Mouse (Mus musculus) embryonic fibroblast, embryonic 13.5 days (primary cell): Measurements from ENCODE around the gene Rexo2.

Source experiments
- CTCF ChIP-seq: IDR thresholded peaks from 2 replicates; pipeline ENCODE4 v1.5.1; 2011; ENCODE audit warnings: mild to moderate bottlenecking, control low read depth, low read length, moderate library complexity, borderline replicate concordance; ENCODE audit not compliant: insufficient read depth
- POLR2A ChIP-seq: IDR thresholded peaks from 2 replicates; pipeline ENCODE4 v1.6.1; 2011; ENCODE audit warnings: low read depth, mild to moderate bottlenecking, control low read depth, low read length, moderate library complexity

DNA sequence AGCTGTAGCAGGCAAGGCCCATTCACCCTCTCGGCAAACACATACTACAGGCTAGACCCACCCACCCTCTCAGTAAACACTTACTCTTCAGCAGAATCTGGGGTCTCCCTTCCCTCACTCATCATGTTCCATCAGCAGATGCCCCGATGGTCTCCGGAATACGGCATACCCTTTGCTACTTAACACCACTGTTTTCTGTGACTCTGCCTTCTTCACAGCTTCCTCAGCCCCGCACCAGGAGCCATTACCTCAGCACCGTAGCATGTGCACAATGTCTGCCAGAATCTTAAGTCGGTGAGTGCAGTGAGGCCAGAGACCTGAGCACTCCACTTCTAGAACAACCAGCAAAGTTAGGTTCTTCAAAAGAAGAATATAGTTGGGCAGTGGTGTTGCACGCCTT, 19.7 kb downstream of the Rexo2 start:
- no peak for TF ChIP-seq POLR2A
- no peak for TF ChIP-seq CTCF
